Mouse (Mus musculus): Measurements from ENCODE around the gene Dbx2.

- no peak for TF ChIP-seq MXI1 (IDR thresholded peaks at IDR 0.05; ENCODE audit: low read depth, low read length)
- TF ChIP-seq GABPA (IDR thresholded peaks at IDR 0.05; ENCODE audit: low read depth, low read length) = no peak
- no peak for TF ChIP-seq POLR2A (IDR thresholded peaks at IDR 0.05; ENCODE audit: control insufficient read depth in 1 of 2, insufficient read depth in 1 of 2, low read depth in 1 of 2, low read length in 2 of 2, poor library complexity in 1 of 2)
- TF ChIP-seq EP300 (IDR thresholded peaks at IDR 0.05; ENCODE audit: low read depth in 1 of 2, low read length in 2 of 2) = no peak
- TF ChIP-seq BHLHE40 (IDR thresholded peaks at IDR 0.05; ENCODE audit: borderline replicate concordance, low read depth, low read length) = no peak
- no peak for TF ChIP-seq ZNF384 (IDR thresholded peaks at IDR 0.05; ENCODE audit: low read depth, low read length)
- no peak for TF ChIP-seq GATA1 (IDR thresholded peaks at IDR 0.05; ENCODE audit: low read depth, low read length)
- no peak for TF ChIP-seq HCFC1 (IDR thresholded peaks at IDR 0.05; ENCODE audit: low read depth, low read length)
- no peak for TF ChIP-seq MYC (IDR thresholded peaks at IDR 0.05; ENCODE audit: low read depth, low read length)
- no peak for TF ChIP-seq CTCF (IDR thresholded peaks at IDR 0.05 in 2 of 3, conservative IDR thresholded peaks at IDR 0.05 in 1 of 3; ENCODE audit: control insufficient read depth in 1 of 3, insufficient read depth in 1 of 3, low read depth in 2 of 3, low read length in 3 of 3, poor library complexity in 1 of 3, severe bottlenecking in 1 of 3)
- no peak for TF ChIP-seq ZC3H11A (IDR thresholded peaks at IDR 0.05; ENCODE audit: low read depth, low read length)
- TF ChIP-seq TCF12 (IDR thresholded peaks at IDR 0.05; ENCODE audit: low read depth, low read length) = no peak
- TF ChIP-seq USF2 (IDR thresholded peaks at IDR 0.05; ENCODE audit: borderline replicate concordance in 1 of 2, insufficient read depth in 1 of 2, low read depth in 1 of 2, low read length in 2 of 2) = no peak
- TF ChIP-seq ETS1 (IDR thresholded peaks at IDR 0.05; ENCODE audit: low read depth, low read length) = no peak
These were observed 45.8 kb upstream of the Dbx2 start for GRCm38 (mm10) chr15:95701573-95701972.

All from MEL (cell line).